Comparison of ENCODE assay signal across 8 mouse cellular contexts in genomic region chr12:11196142-11196597, GRCm38 (mm10). TPM values are rescaled to one million over a fixed set of nuclear protein-coding genes. Genes with fewer than 3 reads are reported as not detected.
DNase-seq lines count a peak whose midpoint lies in the region; ATAC-seq and TF ChIP-seq lines count a peak whose summit lies in the region.

No protein-coding gene starts in this region.

- TF ChIP-seq CTCF in CH12.LX (conservative IDR thresholded peaks at IDR 0.05 in 1 of 2, IDR thresholded peaks at IDR 0.05 in 1 of 2; ENCODE audit: low read depth in 2 of 2, low read length in 2 of 2), result peak; percentile 41 to 87; a peak in 3 of 4 replicates
- TF ChIP-seq CTCF in forebrain, postnatal 0 days (IDR thresholded peaks at IDR 0.05; ENCODE audit: low read depth), result peak; percentile 80
- peak; percentile 86 for TF ChIP-seq CTCF in layer of hippocampus, adult 2 months (conservative IDR thresholded peaks at IDR 0.05)
- peak; percentile 94 for TF ChIP-seq CTCF in lung, embryonic 14.5 days (IDR thresholded peaks at IDR 0.05; ENCODE audit: low read depth)

- DNase-seq in CH12.LX (ENCODE audit: extremely low read depth), result peak; percentile 53
- DNase-seq in cerebellum, adult 11-12 months, result peak; percentile 22
- DNase-seq in forebrain, postnatal 0 days, result peak; percentile 67
- peak; percentile 85 to 88 for DNase-seq in heart, postnatal 36 days
- peak; percentile 65 to 78 for DNase-seq in layer of hippocampus, adult 2 months (ENCODE audit: low spot score in 2 of 2)
- peak; percentile 82 for DNase-seq in lung, embryonic 14.5 days
- DNase-seq in testis, postnatal 14 days (ENCODE audit: low spot score), result peak; percentile 70

- in situ Hi-C loops in CH12.LX (cut with MboI; ENCODE audit: low pct_ligation_motif_present, low pct_unique_long_range_greater_than_20kb, low sequenced_read_pairs), result loop anchor here (25.0 kb wide), 1 partner anchor 941 kb away; no protein-coding TSS in a partner anchor

- peak overlapping the region; percentile 73 for H3K4me2 ChIP-seq in CH12.LX (ENCODE audit: insufficient read depth, low read depth, poor library complexity, severe bottlenecking)
- H3K4me2 ChIP-seq in forebrain, postnatal 0 days (ENCODE audit: low read depth), result peak overlapping the region; percentile 32
- H3K4me2 ChIP-seq in lung, embryonic 14.5 days, result peak overlapping the region; percentile 48

- TF ChIP-seq EP300 in CH12.LX (IDR thresholded peaks at IDR 0.05; ENCODE audit: low read length), result no peak

- no peak overlapping the region for H3K27ac ChIP-seq in CH12.LX (ENCODE audit: insufficient read depth, low read depth)
- no peak overlapping the region for H3K27ac ChIP-seq in forebrain, postnatal 0 days (ENCODE audit: low read depth, low read length)
- no peak overlapping the region for H3K27ac ChIP-seq in layer of hippocampus, adult 2 months
- no peak overlapping the region for H3K27ac ChIP-seq in lung, embryonic 14.5 days (ENCODE audit: low read depth)

- intact Hi-C loops in heart, postnatal 36 days (cut with DNase I), result loop anchor here (5.0 kb wide), 3 partner anchors 71 to 141 kb away; partner anchors contain the start of genes Gen1 and Smc6

- peaks cover 0 to 17% of the 10 kb centered on the region in 2 experiments; a peak in 2 of 4 replicates for H3K4me1 ChIP-seq in CH12.LX (ENCODE audit: control insufficient read depth in 1 of 2, insufficient read depth in 2 of 2)
- no peaks in the 10 kb centered on the region for H3K4me1 ChIP-seq in forebrain, postnatal 0 days (ENCODE audit: insufficient read depth)
- H3K4me1 ChIP-seq in lung, embryonic 14.5 days (ENCODE audit: insufficient read depth), result no peaks in the 10 kb centered on the region

- ATAC-seq in forebrain, postnatal 0 days, result peak; percentile 86
- peak; percentile 91 for ATAC-seq in lung, embryonic 14.5 days (ENCODE audit: insufficient read depth)
- ATAC-seq in neutrophil, adult 5-6 weeks (ENCODE audit: extremely low read depth, insufficient number of reproducible peaks, low FRiP score, poor library complexity, severe bottlenecking), result peak; percentile 81

- TF ChIP-seq RAD21 in CH12.LX (IDR thresholded peaks at IDR 0.05; ENCODE audit: low read depth, low read length), result peak; percentile 86

- no peaks in the 10 kb centered on the region for H3K79me2 ChIP-seq in CH12.LX (replicated peaks; ENCODE audit: control insufficient read depth, extremely low read depth, insufficient read depth, poor library complexity, severe bottlenecking)

- dilution Hi-C loops in CH12.LX (cut with MboI; ENCODE audit: extremely low pct_ligation_motif_present, extremely low pct_unique_long_range_greater_than_20kb, low sequenced_read_pairs), result no loop called here

- H3K9ac ChIP-seq in CH12.LX (ENCODE audit: insufficient read depth, low read depth), result no peak overlapping the region
- no peak overlapping the region for H3K9ac ChIP-seq in forebrain, postnatal 0 days
- no peak overlapping the region for H3K9ac ChIP-seq in lung, embryonic 14.5 days

- H3K9me3 ChIP-seq in CH12.LX (replicated peaks; ENCODE audit: low read length), result no peaks in the 10 kb centered on the region
- H3K9me3 ChIP-seq in forebrain, postnatal 0 days (ENCODE audit: low read length), result no peaks in the 10 kb centered on the region
- no peaks in the 10 kb centered on the region for H3K9me3 ChIP-seq in lung, embryonic 14.5 days (ENCODE audit: low read depth, low read length)

- no peaks in the 10 kb centered on the region for H3K36me3 ChIP-seq in CH12.LX (replicated peaks in 1 of 2; ENCODE audit: control insufficient read depth in 1 of 2, insufficient read depth in 1 of 2, low read length in 1 of 2)
- no peaks in the 10 kb centered on the region for H3K36me3 ChIP-seq in forebrain, postnatal 0 days (ENCODE audit: insufficient read depth)
- no peaks in the 10 kb centered on the region for H3K36me3 ChIP-seq in lung, embryonic 14.5 days (ENCODE audit: insufficient read depth)

- H3K4me3 ChIP-seq in CH12.LX (replicated peaks in 1 of 3; ENCODE audit: low read depth in 2 of 3, low read length in 2 of 3, poor library complexity in 1 of 3), result no peak overlapping the region
- H3K4me3 ChIP-seq in forebrain, postnatal 0 days (ENCODE audit: low read depth, low read length), result no peak overlapping the region; the same call in 1 of the 2 replicates
- peak overlapping the region; percentile 37; the same call in 1 of the 2 replicates for H3K4me3 ChIP-seq in layer of hippocampus, adult 2 months
- 0 out of 2 replicates have a peak overlapping the region, but pooled peaks have one; percentile 2 for H3K4me3 ChIP-seq in lung, embryonic 14.5 days (ENCODE audit: low read depth, low read length)

- TF ChIP-seq POLR2A in CH12.LX (IDR thresholded peaks at IDR 0.05; ENCODE audit: low read depth, low read length), result no peak

- 9% methylated on average over 17 of the region's 19 CpGs for WGBS in forebrain, postnatal 0 days
- 3% methylated on average over 19 of the region's 19 CpGs for WGBS in lung, embryonic 14.5 days

- H3K27me3 ChIP-seq in CH12.LX (replicated peaks), result no peaks in the 10 kb centered on the region
- no peaks in the 10 kb centered on the region for H3K27me3 ChIP-seq in forebrain, postnatal 0 days (ENCODE audit: insufficient read depth, low read length)
- no peaks in the 10 kb centered on the region for H3K27me3 ChIP-seq in lung, embryonic 14.5 days (ENCODE audit: insufficient read depth, low read length)

TF ChIP-seq in CH12.LX, 34 proteins besides CTCF, POLR2A, EP300 and RAD21:
- TF ChIP-seq SMC3 (IDR thresholded peaks at IDR 0.05; ENCODE audit: low read depth, low read length) (peak; percentile 82), ZNF384 (IDR thresholded peaks at IDR 0.05; ENCODE audit: low read depth, low read length) (no peak), ZC3H11A (IDR thresholded peaks at IDR 0.05; ENCODE audit: low read depth, low read length) (peak; percentile 24; the same call in 1 of the 2 replicates), JUND (conservative IDR thresholded peaks at IDR 0.05; ENCODE audit: low read depth, low read length) (no peak), IRF4 (IDR thresholded peaks at IDR 0.05; ENCODE audit: low read depth, low read length) (peak; percentile 15; the same call in 1 of the 2 replicates), MAZ (IDR thresholded peaks at IDR 0.05; ENCODE audit: low read depth, low read length) (no peak), MAX (IDR thresholded peaks at IDR 0.05; ENCODE audit: low read length) (no peak), JUN (IDR thresholded peaks at IDR 0.05; ENCODE audit: insufficient read depth, low read depth, low read length) (no peak), CHD2 (IDR thresholded peaks at IDR 0.05; ENCODE audit: low read length) (no peak)

RNA-seq across cellular contexts. Expression of gene Msgn1, which starts 12.6 kb away (rescaled TPM):
- total RNA-seq in CH12.LX (2012; rRNA removed), result not detected in 2 replicates
- not detected in 2 replicates for total RNA-seq in CH12.LX (2014; rRNA removed)
- polyA plus RNA-seq in CH12.LX (2012; ENCODE audit: insufficient read length, low read depth), result not detected in 2 replicates
- not detected in 2 replicates for total RNA-seq in forebrain, postnatal 0 days (2014; rRNA removed)
- polyA plus RNA-seq in forebrain, postnatal 0 days (2015; fragmentation: Nextera tagmentation; extraction: Ambion mirVana), result not detected in 2 replicates
- total RNA-seq in heart, postnatal 36 days (2021), result not detected
- not detected for total RNA-seq in layer of hippocampus, adult 2 months (2021)
- not detected in 2 replicates for polyA plus RNA-seq in lung, embryonic 14.5 days (2014; fragmentation: Nextera tagmentation; extraction: Ambion mirVana)
- 2.2 TPM in 1 of 2 replicates, not detected in the other for total RNA-seq in neutrophil, adult 5-6 weeks (2017)

RNA-seq across cellular contexts. Expression of gene Kcns3, which starts 45.3 kb away (rescaled TPM):
- total RNA-seq in CH12.LX (2012; rRNA removed), result not detected in 2 replicates
- total RNA-seq in CH12.LX (2014; rRNA removed), result not detected in 2 replicates
- polyA plus RNA-seq in CH12.LX (2012; ENCODE audit: insufficient read length, low read depth), result not detected in 2 replicates
- 2.7 and 3.9 TPM in 2 replicates for total RNA-seq in forebrain, postnatal 0 days (2014; rRNA removed)
- polyA plus RNA-seq in forebrain, postnatal 0 days (2015; fragmentation: Nextera tagmentation; extraction: Ambion mirVana), result 1.2 TPM in 2 replicates
- total RNA-seq in heart, postnatal 36 days (2021), result under 1 TPM; 0.35 to 0.72 TPM
- total RNA-seq in layer of hippocampus, adult 2 months (2021), result 10 to 100 TPM; 12.4 to 13.0 TPM
- polyA plus RNA-seq in lung, embryonic 14.5 days (2014; fragmentation: Nextera tagmentation; extraction: Ambion mirVana), result 4.7 and 5.7 TPM in 2 replicates
- total RNA-seq in neutrophil, adult 5-6 weeks (2017), result not detected in 2 replicates

Comparison
In these comparisons a context has a peak if more than half of its experiments do, and no peak if none do; other contexts are left out.
1. DNase-seq: peak in every context shown above with its lines; median percentile 86 in heart, postnatal 36 days; 82 in lung, embryonic 14.5 days; 72 in layer of hippocampus, adult 2 months; 70 in testis, postnatal 14 days; 67 in forebrain, postnatal 0 days; 53 in CH12.LX; 22 in cerebellum, adult 11-12 months.
2. H3K4me3 ChIP-seq: peak in layer of hippocampus, adult 2 months (single experiment) and lung, embryonic 14.5 days (single experiment); none in CH12.LX (0 of 3) and forebrain, postnatal 0 days (single experiment).
3. Peak in every context shown above with its lines, with median percentiles within 50 percentile points of each other: H3K4me2 ChIP-seq, CTCF ChIP-seq and ATAC-seq.